ENCODE assay signal across 8 mouse cellular contexts in the genomic region with DNA sequence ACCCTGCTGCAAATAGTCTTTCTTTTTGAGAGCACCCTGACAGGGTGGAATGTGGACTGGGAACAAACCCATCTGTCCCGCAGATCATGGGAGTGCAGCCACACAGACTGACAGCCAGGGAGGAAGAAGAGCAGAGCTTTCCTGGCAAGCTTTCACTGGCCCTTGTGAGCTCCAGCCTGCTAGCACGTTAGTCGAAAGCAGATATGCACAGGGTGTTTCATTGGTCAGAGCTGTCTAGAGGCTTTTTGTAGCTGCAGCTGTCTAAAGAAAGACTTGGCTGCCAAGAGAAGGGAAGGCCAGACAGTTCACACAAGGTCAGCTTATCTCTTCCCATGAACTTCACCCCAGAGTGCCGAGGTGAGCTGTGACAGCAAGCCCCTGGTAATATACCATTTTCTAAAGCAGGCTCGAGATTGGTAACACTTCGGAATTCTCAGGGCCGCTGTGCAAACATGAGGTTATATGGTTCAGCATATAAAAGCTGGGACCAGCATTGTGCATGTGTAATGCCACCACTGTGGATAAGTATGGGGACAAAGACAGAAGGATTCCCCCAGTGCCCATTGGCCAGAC.
DNase-seq lines count a peak whose midpoint lies in the region; ATAC-seq and TF ChIP-seq lines count a peak whose summit lies in the region.

No protein-coding gene starts in this region.

- TF ChIP-seq CTCF in lung, adult 2 months (IDR thresholded peaks at IDR 0.05; ENCODE audit: insufficient read depth, low read length): no peak
- TF ChIP-seq CTCF in forebrain, postnatal 0 days (IDR thresholded peaks at IDR 0.05; ENCODE audit: low read depth): no peak

- no peak overlapping the region for H3K9ac ChIP-seq in forebrain, postnatal 0 days
- H3K9ac ChIP-seq in limb, embryonic 13.5 days: no peak overlapping the region; the same call in 1 of the 2 replicates
- H3K9ac ChIP-seq in midbrain, embryonic 13.5 days (replicated peaks): no peak overlapping the region

- H3K27ac ChIP-seq in forebrain, postnatal 0 days (ENCODE audit: low read depth, low read length): peak overlapping the region; percentile 5; the same call in 1 of the 2 replicates
- peak overlapping the region; percentile 59; the same call in 1 of the 2 replicates for H3K27ac ChIP-seq in hindbrain, embryonic 10.5 days
- peak overlapping the region; percentile 73; the same call in 1 of the 2 replicates for H3K27ac ChIP-seq in limb, embryonic 13.5 days
- H3K27ac ChIP-seq in midbrain, embryonic 13.5 days: peak overlapping the region; percentile 52

- peak; percentile 56 for ATAC-seq in forebrain, postnatal 0 days
- ATAC-seq in limb, embryonic 13.5 days (ENCODE audit: low FRiP score, low read depth): peak; percentile 67
- ATAC-seq in midbrain, embryonic 13.5 days: peak; percentile 78

- DNase-seq in lung, adult 18-20 months: peak; percentile 18 to 43
- DNase-seq in lung, adult 2 months: no peak
- peak; percentile 36 for DNase-seq in forebrain, postnatal 0 days
- DNase-seq in hindbrain, embryonic 10.5 days (ENCODE audit: low spot score): no peak
- DNase-seq in left cerebral cortex, postnatal 14 days (ENCODE audit: low spot score in 2 of 2): no peak
- DNase-seq in right cerebral cortex, adult 18-20 months: no peak

- intact Hi-C loops in left cerebral cortex, postnatal 14 days (cut with DNase I): no loop called here

- peaks cover 10% of the 10 kb centered on the region; the same call in 1 of the 2 replicates for H3K36me3 ChIP-seq in forebrain, postnatal 0 days (ENCODE audit: insufficient read depth)
- H3K36me3 ChIP-seq in hindbrain, embryonic 10.5 days: peaks cover 70% of the 10 kb centered on the region
- H3K36me3 ChIP-seq in limb, embryonic 13.5 days: peaks cover 54% of the 10 kb centered on the region
- peaks cover 15% of the 10 kb centered on the region; the same call in 1 of the 2 replicates for H3K36me3 ChIP-seq in midbrain, embryonic 13.5 days

- no peak for TF ChIP-seq POLR2A in lung, adult 2 months (IDR thresholded peaks at IDR 0.05; ENCODE audit: borderline replicate concordance, extremely low read depth, low read depth, low read length)

- H3K27me3 ChIP-seq in forebrain, postnatal 0 days (ENCODE audit: insufficient read depth, low read length): no peaks in the 10 kb centered on the region
- H3K27me3 ChIP-seq in hindbrain, embryonic 10.5 days (ENCODE audit: insufficient read depth, poor library complexity, severe bottlenecking): no peaks in the 10 kb centered on the region
- H3K27me3 ChIP-seq in limb, embryonic 13.5 days: no peaks in the 10 kb centered on the region
- no peaks in the 10 kb centered on the region for H3K27me3 ChIP-seq in midbrain, embryonic 13.5 days

- WGBS in lung, adult 2 months: 22% methylated on average over 7 of the region's 7 CpGs
- 19% methylated on average over 7 of the region's 7 CpGs for WGBS in forebrain, postnatal 0 days
- 67% methylated on average over 7 of the region's 7 CpGs for WGBS in hindbrain, embryonic 10.5 days
- 41% methylated on average over 7 of the region's 7 CpGs for WGBS in limb, embryonic 13.5 days
- WGBS in midbrain, embryonic 13.5 days: 36% methylated on average over 7 of the region's 7 CpGs

- peaks cover 4% of the 10 kb centered on the region; the same call in 1 of the 2 replicates for H3K4me1 ChIP-seq in lung, adult 2 months (ENCODE audit: control insufficient read depth, insufficient read depth, low read length)
- 0 out of 2 replicates have a peak, but pooled peaks cover 4% of the 10 kb centered on the region for H3K4me1 ChIP-seq in forebrain, postnatal 0 days (ENCODE audit: insufficient read depth)
- peaks cover 4% of the 10 kb centered on the region; the same call in 1 of the 2 replicates for H3K4me1 ChIP-seq in hindbrain, embryonic 10.5 days (replicated peaks)
- H3K4me1 ChIP-seq in limb, embryonic 13.5 days: peaks cover 21% of the 10 kb centered on the region
- H3K4me1 ChIP-seq in midbrain, embryonic 13.5 days (replicated peaks): peaks cover 18% of the 10 kb centered on the region

- no peak overlapping the region for H3K4me3 ChIP-seq in lung, adult 2 months (replicated peaks; ENCODE audit: extremely low read depth, low read depth, low read length)
- no peak overlapping the region for H3K4me3 ChIP-seq in forebrain, postnatal 0 days (ENCODE audit: low read depth, low read length)
- H3K4me3 ChIP-seq in hindbrain, embryonic 10.5 days: no peak overlapping the region
- no peak overlapping the region for H3K4me3 ChIP-seq in limb, embryonic 13.5 days
- H3K4me3 ChIP-seq in midbrain, embryonic 13.5 days (replicated peaks): no peak overlapping the region

- H3K4me2 ChIP-seq in forebrain, postnatal 0 days (ENCODE audit: low read depth): no peak overlapping the region
- no peak overlapping the region for H3K4me2 ChIP-seq in limb, embryonic 13.5 days (replicated peaks)
- no peak overlapping the region for H3K4me2 ChIP-seq in midbrain, embryonic 13.5 days (replicated peaks)

- H3K9me3 ChIP-seq in forebrain, postnatal 0 days (ENCODE audit: low read length): no peaks in the 10 kb centered on the region
- no peaks in the 10 kb centered on the region for H3K9me3 ChIP-seq in hindbrain, embryonic 10.5 days
- no peaks in the 10 kb centered on the region for H3K9me3 ChIP-seq in limb, embryonic 13.5 days
- H3K9me3 ChIP-seq in midbrain, embryonic 13.5 days: no peaks in the 10 kb centered on the region

Comparison
In these comparisons a context has a peak if more than half of its experiments do, and no peak if none do; other contexts are left out.
1. DNase-seq: peak in lung, adult 18-20 months (2 of 2) and forebrain, postnatal 0 days (single experiment); none in lung, adult 2 months (single experiment), hindbrain, embryonic 10.5 days (single experiment), left cerebral cortex, postnatal 14 days (0 of 2) and right cerebral cortex, adult 18-20 months (single experiment).
2. H3K27ac ChIP-seq: peak in every context shown above with its lines; median percentile 73 in limb, embryonic 13.5 days; 59 in hindbrain, embryonic 10.5 days; 52 in midbrain, embryonic 13.5 days; 5 in forebrain, postnatal 0 days.
3. Peak in every context shown above with its lines, with median percentiles within 50 percentile points of each other: ATAC-seq.